Mouse (Mus musculus) erythroid progenitor cell, adult 5-6 weeks (primary cell): ENCODE data around the gene Tube1. TPM values are rescaled to one million over a fixed set of nuclear protein-coding genes. Genes with fewer than 3 reads are reported as not detected.
A peak's percentile ranks its signal among the peaks of the same experiment; 100 is the strongest.
"Not testable (repeated sequence)": the region's sequence is repeated elsewhere in the genome, so short reads cannot be mapped to it uniquely, and the experiment has no call there.

ENCODE experiments used
- ATAC-seq: replicated peaks from 2 replicates; pipeline ENCODE4 v1.8.0; 2016; ENCODE audit warnings: moderate number of reproducible peaks, mild to moderate bottlenecking, moderate TSS enrichment, inconsistent platforms; ENCODE audit not compliant: poor library complexity, low FRiP score, severe bottlenecking
- total RNA-seq, 2 experiments: library from RNA; stranded (forward) in 1 of 2; stranded (reverse) in 1 of 2; fragments of 150-400 nt in 1 of 2; fragments of 186-747, 209-891 nt in 1 of 2; gene quantifications; 2 replicates each; pipeline versions ENCODE4 v1.2.3 to v1.2.4; 2015 to 2017; ENCODE audit warnings: low replicate concordance in 2 of 2

Gene Tube1
- total RNA-seq, 2 experiments from 2014 or later = 9.2 to 15.1 TPM

DNA sequence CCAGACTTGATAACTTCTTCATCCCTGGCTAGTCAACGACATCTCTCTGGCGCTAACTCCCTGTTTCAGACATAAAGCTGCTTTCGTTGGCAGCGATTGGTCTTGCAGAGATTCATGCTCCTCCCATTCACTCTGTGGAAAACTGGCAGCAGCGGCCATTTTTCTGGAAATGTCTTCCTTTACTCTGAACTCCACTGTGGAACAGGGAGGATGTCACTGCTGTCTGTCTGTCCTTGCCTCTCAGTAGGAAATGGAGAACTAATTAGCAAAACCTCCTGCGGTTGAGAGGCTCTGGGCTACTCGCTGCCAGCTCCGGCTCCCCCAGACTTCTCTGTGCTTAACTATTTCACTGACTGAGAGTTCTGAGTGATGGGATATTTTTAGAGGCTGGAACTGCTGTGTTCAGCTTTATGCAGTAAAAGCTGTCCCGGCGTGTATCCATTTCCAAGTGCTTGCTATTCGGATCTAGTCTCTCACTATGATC is 31.9 kb downstream of the Tube1 start:
- ATAC-seq = no peak

DNA sequence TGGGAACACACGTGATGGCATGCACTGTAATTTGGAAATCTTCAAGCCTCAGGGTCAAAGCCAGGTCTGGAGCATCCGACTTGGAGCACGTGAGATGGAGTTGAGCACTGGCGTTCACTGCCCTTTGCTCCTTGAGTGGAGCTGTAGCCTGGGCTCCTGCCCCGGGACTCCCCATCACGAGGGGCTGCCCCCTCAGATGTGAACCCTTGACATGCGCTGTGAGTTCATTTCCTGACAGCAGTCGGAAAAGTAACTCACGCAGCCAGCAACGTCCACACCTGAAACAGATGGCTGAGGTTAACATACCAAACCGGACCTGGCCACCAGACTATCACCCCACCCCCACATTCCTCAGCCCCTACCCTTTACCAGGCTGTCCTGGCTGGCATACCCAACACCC is 33.8 kb downstream of the Tube1 start:
- ATAC-seq = no peak

DNA sequence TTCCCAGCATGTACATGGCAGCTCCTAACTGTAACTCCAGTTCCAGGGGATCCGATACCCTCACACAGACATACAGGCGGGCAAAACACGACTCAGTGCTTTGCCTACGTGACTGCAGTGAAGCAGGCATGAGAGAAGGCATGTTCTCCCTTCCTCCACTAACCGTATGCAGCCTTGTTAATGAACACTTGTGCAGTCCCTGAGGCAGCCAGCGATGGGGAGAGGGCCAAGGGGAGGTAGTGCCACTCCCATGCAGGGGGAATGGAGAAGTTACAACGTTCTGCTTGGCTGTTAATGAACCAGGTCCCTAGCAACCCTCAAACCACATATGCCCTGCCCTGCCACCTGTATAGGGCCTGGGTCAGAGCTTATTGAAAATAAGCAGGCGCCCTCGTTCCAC is 35.9 kb downstream of the Tube1 start:
- no peak for ATAC-seq

DNA sequence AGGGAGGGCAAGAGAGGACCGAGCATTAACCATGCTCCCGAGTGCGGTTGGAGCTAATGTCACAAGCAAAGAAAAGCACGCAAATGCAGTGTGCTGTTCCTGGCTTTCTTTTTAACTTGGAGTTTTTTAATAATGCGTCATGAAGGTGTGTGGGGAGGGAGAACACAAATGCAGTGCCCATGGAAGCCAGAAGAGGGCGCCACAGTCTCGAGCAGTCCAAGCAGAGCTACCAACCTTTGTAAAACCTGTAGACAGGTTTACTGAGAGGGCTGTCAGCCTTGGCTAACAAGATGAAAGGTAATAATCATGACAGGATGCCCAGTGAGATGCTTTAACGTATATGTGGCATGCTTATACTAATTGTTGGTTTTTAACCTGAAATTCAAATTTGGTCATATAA is 36.4 kb downstream of the Tube1 start:
- no peak for ATAC-seq

DNA sequence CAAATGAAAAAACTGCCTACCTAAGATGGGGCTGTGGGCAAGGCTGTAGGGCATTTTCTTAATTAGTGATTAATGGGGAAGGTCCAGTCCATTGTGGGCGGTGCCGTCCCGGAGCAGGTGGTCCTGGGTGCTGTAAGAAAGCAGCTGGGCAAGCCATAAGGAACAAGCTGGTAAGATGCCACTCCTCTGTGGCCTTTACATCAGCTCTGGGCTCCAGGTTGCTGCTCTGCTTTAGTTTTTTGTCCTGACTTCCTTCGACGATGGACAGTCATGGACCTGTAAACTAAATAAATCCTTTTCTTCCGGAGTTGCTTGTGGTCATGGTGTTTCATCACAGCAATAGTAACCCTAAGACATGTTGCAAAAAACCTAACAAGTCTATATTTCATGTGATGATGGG is 36.9 kb downstream of the Tube1 start:
- no peak for ATAC-seq

DNA sequence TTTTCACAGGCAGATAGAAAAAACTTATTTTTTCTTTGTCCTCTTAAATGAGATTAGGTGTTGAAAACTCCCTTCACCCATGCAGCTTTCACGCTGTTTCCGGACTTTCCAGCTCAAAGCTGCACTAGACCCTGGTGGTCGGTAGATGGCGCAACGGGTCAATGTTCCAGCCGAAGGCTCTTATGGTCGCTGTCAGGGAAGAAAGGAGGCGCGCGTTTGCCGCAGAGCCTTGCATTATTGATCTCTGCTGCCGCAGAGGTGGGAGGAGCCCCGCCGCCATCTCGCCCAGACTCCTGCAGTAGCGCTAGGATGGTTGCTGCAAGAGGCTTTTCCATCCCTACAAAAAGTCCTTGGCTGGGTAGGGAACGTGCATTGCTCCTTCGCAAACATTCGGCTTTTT is 37.4 kb downstream of the Tube1 start:
- ATAC-seq = peak; percentile 68

DNA sequence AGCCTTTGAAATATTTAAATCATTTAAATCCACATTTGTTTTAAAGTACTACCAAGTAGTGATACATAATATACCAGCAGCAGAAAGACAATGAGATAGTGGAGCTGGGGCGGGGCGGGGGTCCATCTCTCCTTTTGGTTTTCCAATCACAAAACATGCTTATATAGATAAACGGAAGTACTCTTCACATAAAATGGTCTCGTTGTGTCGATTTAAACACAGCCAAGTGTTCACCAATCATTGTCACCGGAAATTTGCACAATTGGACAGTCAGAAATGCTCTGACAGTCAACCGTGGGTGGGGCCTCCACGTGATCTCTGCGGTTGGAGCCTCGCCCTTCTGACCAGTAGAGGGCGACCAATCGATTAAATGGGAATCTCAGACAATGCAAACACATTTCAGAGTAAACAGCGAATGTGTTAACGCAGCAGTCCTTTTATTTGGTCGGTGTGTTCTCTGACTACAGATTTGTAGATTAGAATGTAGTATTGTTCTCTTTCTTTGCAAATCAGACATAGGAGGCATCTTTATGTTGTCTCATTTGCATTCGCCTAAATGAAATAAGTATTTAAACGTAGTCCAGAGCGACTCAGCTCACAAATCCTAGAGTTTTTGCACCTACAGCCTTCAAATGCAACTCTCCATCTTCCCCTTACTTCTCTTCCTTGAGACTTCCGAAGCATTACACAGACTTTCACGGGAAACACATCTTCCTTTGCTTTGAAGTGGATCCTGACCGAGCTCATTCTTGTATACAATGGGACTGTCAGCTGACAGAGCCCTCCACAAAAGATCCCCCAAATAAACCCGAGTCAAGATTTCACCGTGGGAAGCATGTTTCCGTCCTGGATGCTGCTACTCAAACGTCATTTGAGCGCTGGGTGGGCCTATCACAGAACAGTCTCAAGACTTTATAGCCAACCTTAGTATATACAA is 38.1 kb downstream of the Tube1 start:
- ATAC-seq = peak; percentile 67

DNA sequence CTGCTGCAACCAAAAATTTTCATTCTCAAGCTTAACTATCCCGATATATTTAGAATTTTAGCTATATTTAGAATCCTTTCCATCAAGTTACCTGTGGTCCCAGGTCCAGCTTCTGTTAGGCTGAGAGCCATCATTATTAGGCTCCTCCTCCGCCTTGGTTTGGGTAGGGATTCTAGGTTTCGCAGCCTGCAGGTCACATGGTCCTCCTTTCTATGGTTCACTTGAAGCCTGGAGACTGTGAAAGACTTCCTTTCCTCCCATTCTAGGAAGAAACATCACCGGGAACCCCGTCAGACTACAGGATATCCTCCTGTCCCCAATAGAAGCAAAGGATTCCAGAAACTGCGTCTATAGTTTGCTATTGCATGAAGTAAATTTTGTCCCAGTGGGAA is 38.8 kb downstream of the Tube1 start:
- ATAC-seq = no peak

DNA sequence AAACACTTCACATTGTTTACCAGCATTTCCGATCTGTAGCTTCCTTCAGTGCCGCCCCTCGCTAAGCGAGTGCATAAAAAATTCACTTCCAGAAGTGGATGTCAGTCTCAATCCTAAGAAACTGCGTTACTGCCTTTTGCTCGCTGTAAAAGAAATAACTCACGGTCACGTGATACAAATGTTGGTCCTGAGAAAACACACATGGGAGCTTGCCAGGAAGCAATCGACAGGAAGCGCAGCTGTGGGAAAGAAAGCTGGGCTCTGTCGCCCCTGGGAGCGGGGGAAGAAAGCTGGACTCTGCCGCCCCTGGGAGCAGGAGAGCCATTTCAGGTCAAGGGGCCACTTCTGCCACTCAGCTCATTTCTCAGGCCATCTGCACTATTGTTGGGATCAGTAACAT is 39.3 kb downstream of the Tube1 start:
- no peak for ATAC-seq

DNA sequence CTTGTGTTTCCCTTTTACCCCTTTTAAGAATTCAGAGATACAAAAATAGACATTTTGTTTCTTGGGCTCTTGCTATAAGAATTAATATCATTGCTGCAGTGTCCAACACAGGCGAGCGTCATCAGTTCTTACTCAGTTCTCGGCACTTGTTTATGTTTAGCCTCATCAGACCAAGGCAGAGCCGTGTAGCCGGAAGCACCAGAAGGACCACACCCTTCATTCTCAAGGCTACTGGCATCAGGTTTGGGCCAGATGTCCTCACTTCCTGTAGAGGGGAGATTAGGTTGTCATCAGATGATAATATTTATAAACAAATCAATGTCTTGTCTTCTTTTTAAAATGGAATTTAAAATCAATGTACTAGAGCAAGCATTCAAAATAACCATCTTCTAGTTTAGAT is 43.2 kb downstream of the Tube1 start:
- ATAC-seq = no peak

DNA sequence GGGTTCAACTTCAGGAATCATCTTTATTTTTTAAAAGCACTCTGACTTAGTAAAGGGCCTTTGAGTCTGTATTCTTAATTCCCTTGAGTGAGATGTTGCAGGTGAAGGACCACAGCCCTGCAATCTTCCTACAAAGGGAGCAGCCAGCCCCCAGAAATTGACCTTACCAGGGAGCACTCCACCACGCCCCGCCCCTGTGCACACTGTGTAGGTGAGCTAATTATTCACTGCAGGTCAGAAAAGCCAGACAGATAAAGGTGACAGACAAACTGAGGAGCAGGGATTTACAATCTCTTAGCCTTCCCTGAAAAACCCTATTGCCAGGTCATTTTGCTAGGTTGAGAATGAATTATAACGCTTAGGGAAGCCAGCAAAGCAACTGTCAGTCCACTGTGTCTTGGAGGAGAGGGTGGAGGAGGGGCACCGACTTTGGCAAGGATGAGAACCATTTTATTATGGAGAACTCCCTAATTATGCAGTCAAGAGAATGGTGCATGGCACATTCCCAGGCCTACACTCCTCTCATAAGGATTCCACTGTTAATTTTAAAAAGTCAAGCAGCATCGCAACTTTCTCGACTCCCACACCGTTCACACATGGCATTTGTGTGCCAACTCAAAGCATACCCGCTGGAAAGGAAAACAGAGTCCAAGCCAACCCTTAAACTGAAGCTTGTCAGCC is 51.2 kb downstream of the Tube1 start:
- no peak for ATAC-seq

DNA sequence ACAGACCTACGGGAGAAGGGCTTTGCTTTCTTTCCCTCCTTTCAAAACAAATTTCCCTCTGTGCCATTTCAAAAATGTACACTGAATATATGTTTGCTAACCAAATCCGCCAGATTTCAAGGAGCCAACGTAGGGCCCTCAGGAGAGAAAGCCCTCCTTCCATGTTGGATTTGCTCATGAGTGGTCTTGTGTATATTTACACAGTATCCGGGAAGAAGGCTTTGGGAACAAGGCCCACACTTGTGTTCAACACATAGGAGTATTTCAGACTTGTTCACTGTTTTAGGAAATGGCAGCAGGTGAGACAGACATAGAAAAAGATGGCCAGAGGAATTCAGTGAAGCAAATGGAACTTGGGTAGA is 51.8 kb downstream of the Tube1 start:
- ATAC-seq = no peak

DNA sequence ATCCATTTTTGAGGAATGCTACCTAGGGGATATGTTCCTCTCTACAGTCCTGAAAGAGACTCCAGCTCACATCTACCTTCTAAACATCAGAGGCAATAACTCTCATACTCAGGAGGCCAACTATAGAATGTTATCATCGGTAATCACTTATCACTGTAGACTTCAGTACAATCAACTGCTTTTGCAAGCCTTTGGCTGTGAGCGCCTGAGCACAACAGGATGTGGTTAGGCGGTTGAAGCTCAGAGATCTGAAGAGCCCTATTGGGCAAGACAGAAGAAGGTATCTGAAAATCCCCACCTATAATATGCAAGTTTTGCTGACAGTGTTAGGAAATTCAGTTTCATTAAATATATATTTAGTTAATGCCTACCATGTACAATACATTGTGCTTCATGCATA is 58.9 kb downstream of the Tube1 start:
- ATAC-seq = no peak

DNA sequence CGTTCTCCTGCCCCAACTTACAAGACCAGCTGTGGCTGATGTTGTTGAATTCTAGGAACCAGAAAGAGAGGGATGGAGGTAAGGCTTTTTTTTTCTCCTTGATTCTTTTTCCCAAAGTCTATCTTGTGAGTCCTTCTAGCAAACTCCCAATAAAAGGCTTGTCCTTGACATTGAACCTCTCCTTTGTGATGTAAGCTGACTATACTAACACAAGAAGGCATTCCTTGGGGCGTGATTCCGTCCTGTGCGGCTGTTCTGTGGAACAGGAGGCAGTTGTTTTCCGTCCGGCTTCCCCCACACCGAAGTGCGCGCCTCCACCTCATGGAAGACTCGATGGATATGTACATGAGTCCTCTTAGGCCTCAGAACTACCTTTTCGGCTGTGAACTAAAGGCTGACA is 64.4 kb downstream of the Tube1 start:
- ATAC-seq = not testable (repeated sequence)

Other genes with a start within 250 kb of the Tube1 start
- 7.1 TPM in 1 of 2 replicates, not detected in the other for gene Lama4, start 168.5 kb upstream of the Tube1 start, total RNA-seq (2015; ENCODE audit: low replicate concordance)
- 0.13 TPM in 1 of 2 replicates, not detected in the other for gene Lama4, start 168.5 kb upstream of the Tube1 start, total RNA-seq (2017; ENCODE audit: low replicate concordance)
- gene Fam229b, start 62 bp upstream of the Tube1 start, total RNA-seq (2015; ENCODE audit: low replicate concordance) = not detected in 2 replicates
- not detected in 2 replicates for gene Fam229b, start 62 bp upstream of the Tube1 start, total RNA-seq (2017; ENCODE audit: low replicate concordance)
- gene Ccn6, start 29.8 kb downstream of the Tube1 start, total RNA-seq (2015; ENCODE audit: low replicate concordance) = not detected in 2 replicates
- not detected in 2 replicates for gene Ccn6, start 29.8 kb downstream of the Tube1 start, total RNA-seq (2017; ENCODE audit: low replicate concordance)
- 6.1 and 6.3 TPM in 2 replicates for gene Fyn, start 234.9 kb downstream of the Tube1 start, total RNA-seq (2015; ENCODE audit: low replicate concordance)
- gene Fyn, start 234.9 kb downstream of the Tube1 start, total RNA-seq (2017; ENCODE audit: low replicate concordance) = 1.4 and 8.5 TPM in 2 replicates